Mouse (Mus musculus): ENCODE measurements at regions not wholly inside any gene's neighbourhood (a gene's known extent, or its start where the extent isn't known, plus 50 kb on each side); places are given as distances from the start of the nearest gene placed in this dataset.

- no peak for TF ChIP-seq MAX (IDR thresholded peaks at IDR 0.05; ENCODE audit: low read length)
- TF ChIP-seq CTCF (conservative IDR thresholded peaks at IDR 0.05 in 1 of 2, IDR thresholded peaks at IDR 0.05 in 1 of 2; ENCODE audit: low read depth in 2 of 2, low read length in 2 of 2) = no peak
- TF ChIP-seq POLR2A (IDR thresholded peaks at IDR 0.05; ENCODE audit: low read depth, low read length) = no peak
- no peak for TF ChIP-seq CHD2 (IDR thresholded peaks at IDR 0.05; ENCODE audit: low read length)
Measured at GRCm38 (mm10) chr2:9628026-9628425, 253.0 kb upstream of the 4930412O13Rik start.
